In the genomic region with DNA sequence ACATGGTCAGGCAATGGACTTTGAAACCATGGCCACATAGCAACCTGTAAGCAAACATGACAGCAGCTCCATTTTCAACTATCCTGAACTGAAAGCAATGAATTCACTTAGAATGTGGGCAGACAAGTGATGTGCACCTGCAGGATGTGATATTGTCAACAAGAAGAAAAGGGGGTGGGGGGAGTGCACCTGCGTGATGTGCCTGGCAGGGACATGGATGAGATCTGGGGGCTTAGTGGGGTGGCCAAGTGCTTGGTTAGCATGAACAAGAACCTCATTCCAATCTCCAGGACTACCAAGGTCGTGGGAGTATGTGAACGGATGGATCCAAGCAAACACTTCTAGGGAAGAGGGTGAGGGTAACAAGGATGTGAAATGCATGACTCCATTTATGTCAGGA, we compare ENCODE assay signal across 16 mouse cellular contexts.
"Had no signal": no experiment of that assay in that cellular context is flagged by ENCODE, and none has a peak within 500 bp of the region (broad histone marks: within the 10 kb centered on the region; RNA-seq: fewer than 3 reads in every experiment).

No protein-coding gene starts in this region.

- H3K9ac ChIP-seq: liver, embryonic 12.5 days; liver, embryonic 15.5 days; lung, embryonic 15.5 days; midbrain, embryonic 13.5 days had no signal

- H3K36me3 ChIP-seq: liver, embryonic 12.5 days; liver, embryonic 15.5 days; lung, embryonic 15.5 days; midbrain, embryonic 10.5 days; midbrain, embryonic 13.5 days had no signal

- DNase-seq: kidney, adult 8-10 months; kidney, postnatal 14 days; layer of hippocampus, adult 9-11 months; lung, adult 18-20 months; lung, postnatal 10 days; lung, postnatal 36 days; right cerebral cortex, adult 18-20 months; right cerebral cortex, postnatal 14 days; right cerebral cortex, postnatal 4 days had no signal

- H3K4me1 ChIP-seq: liver, embryonic 12.5 days; liver, embryonic 15.5 days; lung, embryonic 15.5 days; megakaryocyte, embryonic 14.5 days; midbrain, embryonic 10.5 days; midbrain, embryonic 13.5 days had no signal

- H3K27ac ChIP-seq: layer of hippocampus, adult 2 months; liver, embryonic 12.5 days; liver, embryonic 15.5 days; lung, embryonic 15.5 days; midbrain, embryonic 10.5 days; midbrain, embryonic 13.5 days had no signal

- H3K4me3 ChIP-seq: layer of hippocampus, adult 2 months; liver, embryonic 12.5 days; liver, embryonic 15.5 days; lung, embryonic 15.5 days; megakaryocyte, embryonic 14.5 days; midbrain, embryonic 10.5 days; midbrain, embryonic 13.5 days had no signal

- H3K27me3 ChIP-seq: liver, embryonic 12.5 days; liver, embryonic 15.5 days; lung, embryonic 15.5 days; megakaryocyte, embryonic 14.5 days; midbrain, embryonic 13.5 days had no signal
